Mouse (Mus musculus) thymus, adult 2 months (tissue): ENCODE results near the gene Tyms.

Source experiments
- CTCF ChIP-seq: fragments of 200-500 bp; IDR thresholded peaks from 2 replicates; pipeline ENCODE4 v1.5.1; 2012; ENCODE audit warnings: mild to moderate bottlenecking, control low read depth, low read length, moderate library complexity, borderline replicate concordance; ENCODE audit not compliant: control insufficient read depth, poor library complexity, insufficient read depth; ENCODE audit errors: extremely low read depth
- POLR2A ChIP-seq: fragments of 200-500 bp; IDR thresholded peaks from 2 replicates; pipeline ENCODE4 v1.6.1; 2012; ENCODE audit warnings: mild to moderate bottlenecking, low read length, control low read depth, moderate library complexity; ENCODE audit not compliant: control insufficient read depth, poor library complexity, insufficient read depth; ENCODE audit errors: extremely low read depth

- no peak for TF ChIP-seq POLR2A
- TF ChIP-seq CTCF: no peak
Measured at GRCm38 (mm10) chr5:30094399-30094798, 21.0 kb upstream of the Tyms start.
